Mouse (Mus musculus): Measurements from ENCODE around the gene Dpp6. TPM values are rescaled to one million over a fixed set of nuclear protein-coding genes. Genes with fewer than 3 reads are reported as not detected.

The Dpp6 gene
- polyA plus RNA-seq, 1 experiment from 2014 or later: 1.0 TPM

- Histone ChIP-seq H3K4me1 (replicated peaks; ENCODE audit: control insufficient read depth, insufficient read depth) (no peaks in the 10 kb centered on the region), H3K27ac (replicated peaks) (no peak overlapping the region), H3K4me3 (ENCODE audit: low read depth, low read length) (no peak overlapping the region), H3K27me3 (ENCODE audit: control insufficient read depth, insufficient read depth, low read length) (no peaks in the 10 kb centered on the region), H3K9ac (ENCODE audit: low read length) (no peak overlapping the region), H3K4me2 (replicated peaks; ENCODE audit: low read depth) (no peak overlapping the region), H3K9me3 (ENCODE audit: control insufficient read depth, low read length) (no peaks in the 10 kb centered on the region), H3K36me3 (ENCODE audit: control insufficient read depth, insufficient read depth, low read length) (no peaks in the 10 kb centered on the region)
- ATAC-seq (ENCODE audit: low FRiP score, low TSS enrichment) (no peak), DNase-seq (ENCODE audit: low spot score) (no peak)
- TF ChIP-seq EP300 (optimal IDR thresholded peaks at IDR 0.05): no peak
- TF ChIP-seq CTCF (IDR thresholded peaks at IDR 0.05; ENCODE audit: low read depth): no peak
- WGBS: 77% methylated on average over 3 of the region's 3 CpGs
Observed at GRCm38 (mm10) chr5:27194157-27194556, 377.2 kb downstream of the Dpp6 start.

- WGBS: 38% methylated on average over 1 of the region's 1 CpGs
- Histone ChIP-seq H3K4me3 (ENCODE audit: low read depth, low read length) (no peak overlapping the region), H3K9me3 (ENCODE audit: control insufficient read depth, low read length) (no peaks in the 10 kb centered on the region), H3K4me2 (replicated peaks; ENCODE audit: low read depth) (no peak overlapping the region), H3K9ac (ENCODE audit: low read length) (no peak overlapping the region), H3K27ac (replicated peaks) (no peak overlapping the region), H3K4me1 (replicated peaks; ENCODE audit: control insufficient read depth, insufficient read depth) (no peaks in the 10 kb centered on the region), H3K36me3 (ENCODE audit: control insufficient read depth, insufficient read depth, low read length) (no peaks in the 10 kb centered on the region), H3K27me3 (ENCODE audit: control insufficient read depth, insufficient read depth, low read length) (no peaks in the 10 kb centered on the region)
- TF ChIP-seq EP300 (optimal IDR thresholded peaks at IDR 0.05) (no peak), CTCF (IDR thresholded peaks at IDR 0.05; ENCODE audit: low read depth) (no peak)
- ATAC-seq (ENCODE audit: low FRiP score, low TSS enrichment) (no peak), DNase-seq (ENCODE audit: low spot score) (no peak)
Observed at GRCm38 (mm10) chr5:27194975-27195374, 378.0 kb downstream of the Dpp6 start.

- no peak for DNase-seq (ENCODE audit: low spot score)
- H3K4me1 ChIP-seq (replicated peaks; ENCODE audit: control insufficient read depth, insufficient read depth): no peaks in the 10 kb centered on the region
- H3K36me3 ChIP-seq (ENCODE audit: control insufficient read depth, insufficient read depth, low read length): no peaks in the 10 kb centered on the region
- TF ChIP-seq CTCF (IDR thresholded peaks at IDR 0.05; ENCODE audit: low read depth) (peak; percentile 32; the same call in 1 of the 2 replicates), EP300 (optimal IDR thresholded peaks at IDR 0.05) (no peak)
- no peak overlapping the region for H3K27ac ChIP-seq (replicated peaks)
- no peak overlapping the region for H3K4me3 ChIP-seq (ENCODE audit: low read depth, low read length)
- H3K9me3 ChIP-seq (ENCODE audit: control insufficient read depth, low read length): no peaks in the 10 kb centered on the region
- no peak overlapping the region for H3K4me2 ChIP-seq (replicated peaks; ENCODE audit: low read depth)
- ATAC-seq (ENCODE audit: low FRiP score, low TSS enrichment): no peak
- 51% methylated on average over 2 of the region's 2 CpGs for WGBS
- H3K27me3 ChIP-seq (ENCODE audit: control insufficient read depth, insufficient read depth, low read length): no peaks in the 10 kb centered on the region
- no peak overlapping the region for H3K9ac ChIP-seq (ENCODE audit: low read length)
Observed at GRCm38 (mm10) chr5:27200581-27201341, 383.8 kb downstream of the Dpp6 start.

GRCm38 (mm10) chr5:27203131-27203530 is 386.1 kb downstream of the Dpp6 start:
- DNase-seq (ENCODE audit: low spot score) (no peak), ATAC-seq (ENCODE audit: low FRiP score, low TSS enrichment) (no peak)
- H3K27me3 ChIP-seq (ENCODE audit: control insufficient read depth, insufficient read depth, low read length): no peaks in the 10 kb centered on the region
- H3K4me1 ChIP-seq (replicated peaks; ENCODE audit: control insufficient read depth, insufficient read depth): no peaks in the 10 kb centered on the region
- no peaks in the 10 kb centered on the region for H3K9me3 ChIP-seq (ENCODE audit: control insufficient read depth, low read length)
- H3K36me3 ChIP-seq (ENCODE audit: control insufficient read depth, insufficient read depth, low read length): no peaks in the 10 kb centered on the region
- H3K4me2 ChIP-seq (replicated peaks; ENCODE audit: low read depth): no peak overlapping the region
- TF ChIP-seq CTCF (IDR thresholded peaks at IDR 0.05; ENCODE audit: low read depth) (no peak), EP300 (optimal IDR thresholded peaks at IDR 0.05) (no peak)
- no peak overlapping the region for H3K4me3 ChIP-seq (ENCODE audit: low read depth, low read length)
- no peak overlapping the region for H3K9ac ChIP-seq (ENCODE audit: low read length)
- H3K27ac ChIP-seq (replicated peaks): no peak overlapping the region

- Histone ChIP-seq H3K27ac (replicated peaks) (no peak overlapping the region), H3K4me1 (replicated peaks; ENCODE audit: control insufficient read depth, insufficient read depth) (no peaks in the 10 kb centered on the region), H3K9me3 (ENCODE audit: control insufficient read depth, low read length) (no peaks in the 10 kb centered on the region), H3K4me3 (ENCODE audit: low read depth, low read length) (no peak overlapping the region), H3K27me3 (ENCODE audit: control insufficient read depth, insufficient read depth, low read length) (no peaks in the 10 kb centered on the region), H3K4me2 (replicated peaks; ENCODE audit: low read depth) (no peak overlapping the region), H3K36me3 (ENCODE audit: control insufficient read depth, insufficient read depth, low read length) (no peaks in the 10 kb centered on the region), H3K9ac (ENCODE audit: low read length) (no peak overlapping the region)
- ATAC-seq (ENCODE audit: low FRiP score, low TSS enrichment) (no peak), DNase-seq (ENCODE audit: low spot score) (no peak)
- 59% methylated on average over 3 of the region's 3 CpGs for WGBS
- TF ChIP-seq EP300 (optimal IDR thresholded peaks at IDR 0.05) (no peak), CTCF (IDR thresholded peaks at IDR 0.05; ENCODE audit: low read depth) (no peak)
Observed at GRCm38 (mm10) chr5:27204721-27205120, 387.7 kb downstream of the Dpp6 start.

- no peaks in the 10 kb centered on the region for H3K27me3 ChIP-seq (ENCODE audit: control insufficient read depth, insufficient read depth, low read length)
- ATAC-seq (ENCODE audit: low FRiP score, low TSS enrichment) (no peak), DNase-seq (ENCODE audit: low spot score) (no peak)
- H3K4me3 ChIP-seq (ENCODE audit: low read depth, low read length): no peak overlapping the region
- H3K27ac ChIP-seq (replicated peaks): no peak overlapping the region
- TF ChIP-seq CTCF (IDR thresholded peaks at IDR 0.05; ENCODE audit: low read depth): no peak
- no peak for TF ChIP-seq EP300 (optimal IDR thresholded peaks at IDR 0.05)
- H3K36me3 ChIP-seq (ENCODE audit: control insufficient read depth, insufficient read depth, low read length): no peaks in the 10 kb centered on the region
- 75% methylated on average over 2 of the region's 2 CpGs for WGBS
- no peak overlapping the region for H3K4me2 ChIP-seq (replicated peaks; ENCODE audit: low read depth)
- H3K9ac ChIP-seq (ENCODE audit: low read length): no peak overlapping the region
- no peaks in the 10 kb centered on the region for H3K4me1 ChIP-seq (replicated peaks; ENCODE audit: control insufficient read depth, insufficient read depth)
- H3K9me3 ChIP-seq (ENCODE audit: control insufficient read depth, low read length): no peaks in the 10 kb centered on the region
Observed at GRCm38 (mm10) chr5:27205754-27206153, 388.8 kb downstream of the Dpp6 start.
